Mouse (Mus musculus) adrenal gland, postnatal 14 days (tissue): ENCODE measurements around the gene Ppp6r2. TPM values are rescaled to one million over a fixed set of nuclear protein-coding genes. Genes with fewer than 3 reads are reported as not detected.
A peak's percentile ranks its signal among the peaks of the same experiment; 100 is the strongest.

Experiments
- DNase-seq: peaks from one replicate; pipeline ENCODE4 v3.0.0; 2021; ENCODE audit warnings: mixed read lengths
- microRNA-seq, 2 experiments: library from miRNA; unstranded; fragments of <30 nt; microRNA quantifications; one replicate each; pipeline ENCODE4 v1.2.0; 2021
- total RNA-seq: library from RNA; stranded (reverse); gene quantifications from 2 replicates; pipeline ENCODE4 v1.2.3, GENCODE M21; 2021

Gene Ppp6r2
- total RNA-seq, 1 experiment from 2014 or later = 41.1 TPM

- DNase-seq = no peak
These were observed 97.2 kb downstream of the Ppp6r2 start for GRCm38 (mm10) chr15:89308406-89309139.

- DNase-seq = peak; percentile 32
These were observed 98.7 kb downstream of the Ppp6r2 start for GRCm38 (mm10) chr15:89309962-89310498.

- DNase-seq = no peak
These were observed 102.0 kb downstream of the Ppp6r2 start for GRCm38 (mm10) chr15:89313359-89313758.

- no peak for DNase-seq
These were observed 102.8 kb downstream of the Ppp6r2 start for GRCm38 (mm10) chr15:89314107-89314506.

- DNase-seq = peak; percentile 55
These were observed 103.3 kb downstream of the Ppp6r2 start for GRCm38 (mm10) chr15:89314511-89315189.

- DNase-seq = peak; percentile 99
These were observed 103.9 kb downstream of the Ppp6r2 start, which contains the start of gene Sbf1 for GRCm38 (mm10) chr15:89315190-89315731. Gene Sbf1, minus strand, starts transcription at chr15:89315311.

- no peak for DNase-seq
These were observed 104.8 kb downstream of the Ppp6r2 start for GRCm38 (mm10) chr15:89316146-89316545.

GRCm38 (mm10) chr15:89321264-89321663 lies 109.9 kb downstream of the Ppp6r2 start:
- DNase-seq = no peak

GRCm38 (mm10) chr15:89322670-89323522 lies 111.5 kb downstream of the Ppp6r2 start, which contains the start of gene Adm2:
Gene Adm2, plus strand, starts transcription at chr15:89322720.
- DNase-seq = no peak

- no peak for DNase-seq
These were observed 112.3 kb downstream of the Ppp6r2 start for GRCm38 (mm10) chr15:89323656-89324055.

- no peak for DNase-seq
These were observed 115.1 kb downstream of the Ppp6r2 start for GRCm38 (mm10) chr15:89326441-89326840.

GRCm38 (mm10) chr15:89334271-89334670 lies 122.9 kb downstream of the Ppp6r2 start, which contains the start of gene Miox:
Gene Miox, plus strand, starts transcription at chr15:89334398.
- no peak for DNase-seq

GRCm38 (mm10) chr15:89334774-89335537 lies 123.6 kb downstream of the Ppp6r2 start:
- DNase-seq = no peak

GRCm38 (mm10) chr15:89336422-89336821 lies 125.1 kb downstream of the Ppp6r2 start:
- no peak for DNase-seq

Small RNA genes within 50 kb of the gene (microRNA-seq; reads per million reads assigned to microRNA genes)
- gene Mir6958 = 0 to 0.43 reads per million in 2 experiments
- gene Mir6959 = 0.38 to 2.6 reads per million in 2 experiments
- gene Mir7118 = 0 reads per million in 2 experiments

Other genes with a start within 250 kb of the Ppp6r2 start
- 0.30 TPM in 1 of 2 replicates, not detected in the other for gene Mlc1, start 232.5 kb upstream of the Ppp6r2 start, total RNA-seq
- gene Mov10l1, start 228.6 kb upstream of the Ppp6r2 start, total RNA-seq = not detected in 2 replicates
- gene Panx2, start 151.8 kb upstream of the Ppp6r2 start, total RNA-seq = 0.52 and 1.6 TPM in 2 replicates
- gene Trabd, start 136.4 kb upstream of the Ppp6r2 start, total RNA-seq = 38.2 and 47.1 TPM in 2 replicates
- gene Selenoo, start 122.5 kb upstream of the Ppp6r2 start, total RNA-seq = 29.3 and 35.4 TPM in 2 replicates
- gene Tubgcp6, start 88.4 kb upstream of the Ppp6r2 start, total RNA-seq = 13.3 and 15.7 TPM in 2 replicates
- 11.9 and 13.2 TPM in 2 replicates for gene Hdac10, start 82.9 kb upstream of the Ppp6r2 start, total RNA-seq
- gene Mapk12, start 70.8 kb upstream of the Ppp6r2 start, total RNA-seq = 8.6 and 9.6 TPM in 2 replicates
- gene Mapk11, start 61.9 kb upstream of the Ppp6r2 start, total RNA-seq = 5.3 and 6.4 TPM in 2 replicates
- gene Plxnb2, start 30.8 kb upstream of the Ppp6r2 start, total RNA-seq = 83.2 and 110 TPM in 2 replicates
- gene Dennd6b, start 15.1 kb upstream of the Ppp6r2 start, total RNA-seq = 5.0 and 6.2 TPM in 2 replicates
- 74.0 and 99.4 TPM in 2 replicates for gene Sbf1, start 103.8 kb downstream of the Ppp6r2 start, total RNA-seq
- not detected in 2 replicates for gene Adm2, start 111.2 kb downstream of the Ppp6r2 start, total RNA-seq
- not detected in 2 replicates for gene Miox, start 122.8 kb downstream of the Ppp6r2 start, total RNA-seq
- 43.2 and 44.6 TPM in 2 replicates for gene Lmf2, start 144.1 kb downstream of the Ppp6r2 start, total RNA-seq
- gene Ncaph2, start 144.2 kb downstream of the Ppp6r2 start, total RNA-seq = 83.3 and 85.8 TPM in 2 replicates
- 39.5 and 43.5 TPM in 2 replicates for gene Sco2, start 162.3 kb downstream of the Ppp6r2 start, total RNA-seq
- gene Tymp, start 165.5 kb downstream of the Ppp6r2 start, total RNA-seq = 0.68 and 4.5 TPM in 2 replicates
- 0.53 and 1.5 TPM in 2 replicates for gene Odf3b, start 167.7 kb downstream of the Ppp6r2 start, total RNA-seq
- not detected in 2 replicates for gene Klhdc7b, start 173.4 kb downstream of the Ppp6r2 start, total RNA-seq
- not detected in 2 replicates for gene Syce3, start 198.9 kb downstream of the Ppp6r2 start, total RNA-seq
- 525 and 569 TPM in 2 replicates for gene Cpt1b, start 214.3 kb downstream of the Ppp6r2 start, total RNA-seq
- 2.5 TPM in 2 replicates for gene C730034F03Rik, start 218.0 kb downstream of the Ppp6r2 start, total RNA-seq
- gene Gm44502, start 218.1 kb downstream of the Ppp6r2 start, total RNA-seq = 11.0 and 11.5 TPM in 2 replicates
- 98.6 and 101 TPM in 2 replicates for gene Chkb, start 218.4 kb downstream of the Ppp6r2 start, total RNA-seq
- gene Mapk8ip2, start 242.4 kb downstream of the Ppp6r2 start, total RNA-seq = 8.0 and 9.1 TPM in 2 replicates